Mouse (Mus musculus) right cerebral cortex, postnatal 10 days (tissue): ENCODE data around the gene Il1rapl1.

Experiments used
- DNase-seq, 2 experiments: peaks; one replicate each; pipeline ENCODE4 v3.0.0; 2021; ENCODE audit warnings: low spot score in 2 of 2

Gene Il1rapl1

GRCm38 (mm10) chrX:87600914-87601313 is 514.5 kb downstream of the Il1rapl1 start:
- DNase-seq = no peak

DNA sequence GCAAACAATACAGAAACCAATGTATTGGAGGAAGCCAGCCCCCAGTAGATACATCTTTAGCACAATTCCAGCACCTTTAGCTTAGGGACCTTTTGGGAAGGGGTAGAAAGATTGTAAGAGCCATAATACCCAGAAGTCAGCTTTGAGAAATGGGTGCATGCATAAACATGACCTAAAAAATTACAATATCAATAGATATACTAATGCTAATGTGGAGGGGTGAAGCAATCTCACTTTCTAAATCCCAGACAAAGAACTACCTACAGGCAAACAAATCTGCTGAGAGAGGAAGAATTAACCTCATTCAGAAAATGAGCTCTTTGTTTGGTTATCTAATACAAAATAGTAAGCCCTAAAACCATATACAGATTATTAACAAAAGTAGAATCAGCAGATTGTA is 607.4 kb downstream of the Il1rapl1 start:
- DNase-seq = no peak

DNA sequence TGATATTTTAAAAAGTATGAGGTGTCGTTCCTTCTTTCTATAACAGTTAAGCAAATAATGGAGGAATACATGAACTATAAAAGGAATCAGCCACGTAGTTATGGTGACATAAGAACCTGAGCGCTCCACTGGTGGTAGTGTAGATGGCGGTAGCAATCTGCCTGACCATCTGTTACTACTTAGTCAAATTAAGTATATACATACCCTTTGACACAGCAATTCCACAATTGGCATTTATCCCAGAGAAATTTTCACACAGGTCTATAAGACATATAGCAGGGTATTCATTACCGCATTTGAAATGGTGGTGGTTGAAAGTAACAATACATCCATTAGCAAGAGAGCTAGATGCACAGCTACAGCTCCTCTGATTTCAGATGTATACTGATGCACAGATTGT is 612.8 kb downstream of the Il1rapl1 start:
- no peak for DNase-seq

DNA sequence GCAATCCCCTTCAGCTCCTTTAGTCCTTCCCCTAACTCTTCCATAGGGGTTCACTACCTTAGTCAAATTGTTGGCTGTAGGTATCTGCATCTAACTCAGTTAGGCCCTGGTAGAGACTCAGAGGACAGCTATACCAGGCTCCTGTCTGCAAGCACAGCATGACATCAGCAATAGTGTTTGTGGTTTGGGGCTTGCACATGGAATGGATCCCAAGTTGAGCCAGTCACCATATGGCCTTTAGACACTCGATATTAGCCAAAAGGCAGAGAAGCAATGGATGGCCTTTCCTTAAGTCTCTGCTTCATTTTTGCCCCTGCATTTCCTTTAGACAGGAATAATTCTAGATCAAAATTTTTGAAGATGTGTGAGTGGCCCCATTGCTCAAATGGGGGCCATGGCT is 632.0 kb downstream of the Il1rapl1 start:
- DNase-seq = no peak

DNA sequence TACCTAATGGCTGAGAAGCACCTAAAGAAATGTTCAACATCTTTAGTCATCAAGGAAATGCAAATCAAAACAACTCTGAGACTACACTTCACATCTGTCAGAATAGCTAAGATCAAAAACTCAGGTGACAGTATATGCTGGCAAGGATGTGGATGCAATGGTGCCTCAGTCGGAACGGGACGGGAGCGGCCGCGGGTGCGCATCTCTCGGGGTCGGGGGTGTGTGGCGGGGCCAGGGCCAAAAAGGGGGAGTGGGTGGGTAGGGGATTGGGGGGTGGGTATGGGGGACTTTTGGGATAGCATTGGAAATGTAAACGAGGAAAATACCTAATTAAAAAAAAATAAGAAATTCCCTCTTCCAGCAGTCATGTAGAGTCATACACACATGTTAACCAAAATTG is 877.3 kb downstream of the Il1rapl1 start:
- DNase-seq = peak; percentile 66 to 90

- no peak for DNase-seq
Observed at GRCm38 (mm10) chrX:87225280-87225679, 890.2 kb downstream of the Il1rapl1 start.

DNA sequence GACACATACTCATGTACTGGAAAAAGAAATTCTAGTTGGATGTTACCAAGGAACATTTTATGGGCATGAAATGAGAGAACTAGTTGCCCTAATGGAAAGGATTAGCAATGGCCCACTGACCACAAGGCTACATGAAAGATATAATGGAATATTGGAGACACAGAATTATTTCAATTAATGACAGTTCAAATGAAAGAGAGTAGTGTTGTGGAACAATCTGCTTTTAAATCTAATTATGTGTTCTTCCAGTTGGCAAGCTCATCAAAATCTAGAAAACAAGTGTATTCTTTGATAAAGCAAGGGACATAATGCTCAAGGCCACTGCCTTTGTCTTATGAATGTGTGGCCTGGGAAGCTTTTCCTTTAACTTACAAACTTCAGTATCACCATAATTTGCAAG is 1113.1 kb downstream of the Il1rapl1 start:
- DNase-seq = no peak

GRCm38 (mm10) chrX:86955126-86955525 is 1160.3 kb downstream of the Il1rapl1 start:
- no peak for DNase-seq

DNA sequence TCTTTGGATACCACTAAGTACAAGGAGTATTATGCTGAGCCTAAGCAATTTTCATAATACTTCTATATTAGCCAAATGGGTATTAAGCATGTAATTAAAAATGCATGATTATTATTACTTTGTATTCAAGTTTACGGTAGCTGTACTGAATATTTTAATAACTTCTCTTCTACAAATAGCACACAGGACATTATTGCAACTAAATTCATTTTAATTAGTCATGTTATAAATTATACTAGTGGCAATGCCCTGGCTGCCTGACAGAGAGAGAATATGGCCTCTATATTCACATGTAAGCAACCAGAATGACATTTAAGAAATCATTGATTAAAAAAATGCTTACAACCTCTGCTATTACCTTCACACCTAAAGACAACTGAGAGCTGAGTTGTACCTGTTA is 1160.8 kb downstream of the Il1rapl1 start:
- no peak for DNase-seq

DNA sequence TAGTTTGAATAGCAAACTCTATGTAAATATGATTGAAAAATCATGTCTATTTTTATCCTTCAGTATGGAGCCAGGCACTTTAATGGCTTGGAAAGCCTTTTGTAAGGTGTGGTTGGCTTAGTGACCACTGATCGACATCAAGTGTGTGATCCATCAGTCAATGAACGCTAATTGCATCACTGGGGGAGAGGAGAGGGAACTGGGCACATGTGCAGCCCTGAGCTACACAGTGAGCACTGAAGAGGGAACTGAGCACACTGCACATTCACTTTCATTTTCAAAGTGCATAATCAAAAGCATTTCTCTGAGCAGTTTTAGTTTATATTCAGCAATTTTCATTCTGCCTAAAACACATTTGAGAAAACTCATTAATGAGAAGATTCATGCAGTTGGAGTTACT is 1164.5 kb downstream of the Il1rapl1 start:
- no peak for DNase-seq

- no peak for DNase-seq
Observed at GRCm38 (mm10) chrX:86949112-86949511, 1166.3 kb downstream of the Il1rapl1 start.

GRCm38 (mm10) chrX:86854835-86855234 is 1260.6 kb downstream of the Il1rapl1 start:
- no peak for DNase-seq

DNA sequence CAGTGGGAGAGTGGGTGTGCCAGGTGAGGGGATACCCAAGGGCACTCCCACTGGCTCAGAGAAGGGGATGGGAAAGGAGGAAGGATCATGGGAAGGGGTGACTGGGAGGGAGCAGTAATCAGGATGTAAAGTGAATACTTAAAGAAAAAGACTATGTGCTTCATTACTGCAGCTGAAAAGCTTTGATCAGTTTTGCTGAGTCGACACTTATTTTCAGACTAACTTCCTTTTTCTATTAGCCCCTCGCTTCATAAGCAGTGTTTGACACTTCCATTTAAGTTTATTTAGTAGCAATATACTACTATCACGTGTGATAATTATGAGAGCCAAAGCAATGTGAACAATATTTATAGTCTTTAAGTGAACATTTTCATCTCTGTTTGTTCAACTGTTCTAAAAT is 1307.2 kb downstream of the Il1rapl1 start:
- no peak for DNase-seq

GRCm38 (mm10) chrX:86802725-86803124 is 1312.7 kb downstream of the Il1rapl1 start:
- DNase-seq = no peak

DNA sequence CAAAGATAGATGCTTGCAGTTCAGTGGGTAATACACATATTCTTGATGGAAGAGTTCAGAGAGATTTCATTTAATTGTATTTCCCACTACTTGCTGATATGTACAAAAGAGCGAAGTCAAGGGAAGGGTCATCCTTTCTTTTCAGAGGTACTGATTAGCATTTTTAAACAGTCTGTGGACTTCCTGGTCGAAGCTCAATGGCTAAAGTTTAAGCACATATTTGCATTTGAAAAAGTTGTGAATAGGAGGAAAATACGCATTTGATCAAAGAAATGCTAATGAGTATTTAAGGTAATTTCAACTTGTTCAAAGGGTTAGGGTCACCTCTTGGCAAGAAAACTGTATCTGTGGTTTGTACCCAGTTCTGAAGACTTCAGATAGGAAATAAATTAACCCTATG is 1386.6 kb downstream of the Il1rapl1 start:
- DNase-seq = no peak
